Mouse (Mus musculus) hindbrain, postnatal 0 days (tissue): ENCODE measurements at regions not wholly inside any gene's neighbourhood (a gene's known extent, or its start where the extent isn't known, plus 50 kb on each side); places are given as distances from the start of the nearest gene placed in this dataset.

Source experiments
- ATAC-seq: fragments of 200-750 bp; cut with Nextera tagmentation; 2 replicates; pipeline ENCODE4 v1.8.0; 2017; ENCODE audit warnings: mild to moderate bottlenecking, moderate TSS enrichment, moderate library complexity
- DNase-seq: peaks from one replicate; pipeline ENCODE4 v3.0.0-alpha.2; 2015; ENCODE audit warnings: low spot score
- H3K27ac ChIP-seq: fragments of 300-500 bp; sonication (generic); 2 replicates; pipeline ENCODE4 v1.5.1; 2014; ENCODE audit warnings: mild to moderate bottlenecking
- H3K27me3 ChIP-seq: fragments of 300-500 bp; sonication (generic); 2 replicates; pipeline ENCODE4 v1.6.1; 2014; ENCODE audit warnings: low read length, mixed read lengths; ENCODE audit not compliant: insufficient read depth
- H3K36me3 ChIP-seq: fragments of 300-500 bp; sonication (generic); 2 replicates; pipeline ENCODE4 v1.6.1; 2014; ENCODE audit warnings: low read length, mixed read lengths; ENCODE audit not compliant: insufficient read depth
- H3K4me1 ChIP-seq: fragments of 300-500 bp; sonication (generic); 2 replicates; pipeline ENCODE4 v1.6.1; 2014; ENCODE audit warnings: antibody characterized with exemption, low read length, mixed read lengths; ENCODE audit not compliant: insufficient read depth
- H3K4me2 ChIP-seq: fragments of 300-500 bp; sonication (generic); 2 replicates; pipeline ENCODE4 v1.6.1; 2014; ENCODE audit warnings: low read depth, mild to moderate bottlenecking, low read length, moderate library complexity, mixed read lengths
- H3K4me3 ChIP-seq: fragments of 300-500 bp; sonication (generic); 2 replicates; pipeline ENCODE4 v1.5.1; 2014; ENCODE audit warnings: low read length
- H3K9ac ChIP-seq: fragments of 300-500 bp; sonication (generic); replicated peaks from 2 replicates; pipeline ENCODE4 v1.6.1; 2014; ENCODE audit warnings: mild to moderate bottlenecking, low read length, moderate library complexity, mixed read lengths
- H3K9me3 ChIP-seq: fragments of 300-500 bp; sonication (generic); 2 replicates; pipeline ENCODE4 v1.6.1; 2016; ENCODE audit warnings: low read length, mixed read lengths
- CTCF ChIP-seq: IDR thresholded peaks from 2 replicates; pipeline ENCODE4 v1.5.1; 2016; ENCODE audit warnings: antibody characterized with exemption, control low read depth, low read depth
- WGBS: fragments of 180-500 bp; shearing (Covaris S2); extraction: QIAGEN DNeasy Blood & Tissue Kit; methylation state at CpG from one replicate; pipeline ENCODE4 v1.1.7; 2014; 5-methylcytosine and 5-hydroxymethylcytosine counted together

GRCm38 (mm10) chr4:81986616-81987015 is 544.0 kb upstream of the Mpdz start:
- Histone ChIP-seq H3K27ac (no peak overlapping the region), H3K4me2 (no peak overlapping the region), H3K9ac (no peak overlapping the region), H3K36me3 (no peaks in the 10 kb centered on the region), H3K9me3 (no peaks in the 10 kb centered on the region), H3K4me3 (no peak overlapping the region), H3K27me3 (no peaks in the 10 kb centered on the region), H3K4me1 (no peaks in the 10 kb centered on the region)
- no peak for TF ChIP-seq CTCF
- DNase-seq = no peak
- 73% methylated on average over 4 of the region's 4 CpGs for WGBS
- ATAC-seq = no peak

- DNase-seq = no peak
- Histone ChIP-seq H3K36me3 (no peaks in the 10 kb centered on the region), H3K27me3 (no peaks in the 10 kb centered on the region), H3K4me2 (no peak overlapping the region), H3K4me1 (no peaks in the 10 kb centered on the region), H3K9ac (no peak overlapping the region), H3K9me3 (no peaks in the 10 kb centered on the region), H3K27ac (no peak overlapping the region), H3K4me3 (no peak overlapping the region)
- TF ChIP-seq CTCF = no peak
- no peak for ATAC-seq
- WGBS = 79% methylated on average over 1 of the region's 1 CpGs
Measured at GRCm38 (mm10) chr4:81981811-81982210, 539.2 kb upstream of the Mpdz start.

- Histone ChIP-seq H3K4me1 (no peaks in the 10 kb centered on the region; the same call in 1 of the 2 replicates), H3K9ac (no peak overlapping the region), H3K4me2 (no peak overlapping the region), H3K4me3 (no peak overlapping the region), H3K9me3 (no peaks in the 10 kb centered on the region), H3K27me3 (no peaks in the 10 kb centered on the region), H3K36me3 (no peaks in the 10 kb centered on the region), H3K27ac (no peak overlapping the region)
- WGBS = 61% methylated on average over 10 of the region's 10 CpGs
- DNase-seq (no peak), ATAC-seq (no peak)
- TF ChIP-seq CTCF = no peak
Measured at GRCm38 (mm10) chr4:81970472-81970871, 527.9 kb upstream of the Mpdz start.

- Histone ChIP-seq H3K36me3 (no peaks in the 10 kb centered on the region), H3K27me3 (no peaks in the 10 kb centered on the region), H3K4me1 (no peaks in the 10 kb centered on the region; the same call in 1 of the 2 replicates), H3K4me3 (no peak overlapping the region), H3K9me3 (no peaks in the 10 kb centered on the region), H3K27ac (no peak overlapping the region), H3K4me2 (no peak overlapping the region), H3K9ac (no peak overlapping the region)
- no peak for TF ChIP-seq CTCF
- DNase-seq (no peak), ATAC-seq (no peak)
- 38% methylated on average over 3 of the region's 3 CpGs for WGBS
Measured at GRCm38 (mm10) chr4:81969621-81970115, 527.1 kb upstream of the Mpdz start.

- no peaks in the 10 kb centered on the region; the same call in 1 of the 2 replicates for H3K4me1 ChIP-seq
- no peak overlapping the region for H3K4me2 ChIP-seq
- no peak overlapping the region for H3K4me3 ChIP-seq
- no peak for TF ChIP-seq CTCF
- DNase-seq (no peak), ATAC-seq (no peak)
- no peaks in the 10 kb centered on the region for H3K27me3 ChIP-seq
- 96% methylated on average over 1 of the region's 1 CpGs for WGBS
- no peak overlapping the region for H3K27ac ChIP-seq
- H3K9me3 ChIP-seq = no peaks in the 10 kb centered on the region
- no peaks in the 10 kb centered on the region for H3K36me3 ChIP-seq
- H3K9ac ChIP-seq = no peak overlapping the region
Measured at GRCm38 (mm10) chr4:81966054-81966623, 523.5 kb upstream of the Mpdz start.

- Histone ChIP-seq H3K27ac (no peak overlapping the region), H3K4me2 (no peak overlapping the region), H3K9me3 (no peaks in the 10 kb centered on the region), H3K36me3 (no peaks in the 10 kb centered on the region), H3K9ac (no peak overlapping the region), H3K4me1 (no peaks in the 10 kb centered on the region), H3K4me3 (no peak overlapping the region), H3K27me3 (no peaks in the 10 kb centered on the region)
- 87% methylated on average over 10 of the region's 10 CpGs for WGBS
- no peak for DNase-seq
- TF ChIP-seq CTCF = no peak
- no peak for ATAC-seq
Measured at GRCm38 (mm10) chr4:81963112-81963511, 520.5 kb upstream of the Mpdz start.

GRCm38 (mm10) chr4:81962586-81962985 is 520.0 kb upstream of the Mpdz start:
- Histone ChIP-seq H3K9ac (no peak overlapping the region), H3K4me2 (no peak overlapping the region), H3K27ac (no peak overlapping the region), H3K36me3 (no peaks in the 10 kb centered on the region), H3K9me3 (no peaks in the 10 kb centered on the region), H3K27me3 (no peaks in the 10 kb centered on the region), H3K4me1 (no peaks in the 10 kb centered on the region), H3K4me3 (no peak overlapping the region)
- ATAC-seq (no peak), DNase-seq (no peak)
- no peak for TF ChIP-seq CTCF
- WGBS = 55% methylated on average over 5 of the region's 5 CpGs
